Mouse (Mus musculus) E14TG2a.4 (cell line): ENCODE data around the gene Slc4a1.

Experiments used
- H3K27me3 ChIP-seq: 2 replicates; pipeline ENCODE4 v1.6.1; 2014; ENCODE audit warnings: low read length, control low read depth; ENCODE audit not compliant: insufficient read depth
- H3K36me3 ChIP-seq: 2 replicates; pipeline ENCODE4 v1.6.1; 2014; ENCODE audit warnings: low read length, control low read depth; ENCODE audit not compliant: insufficient read depth
- H3K4me1 ChIP-seq: replicated peaks from 2 replicates; pipeline ENCODE4 v1.6.1; 2014; ENCODE audit warnings: low read depth, low read length, control low read depth
- H3K4me3 ChIP-seq: replicated peaks from 2 replicates; pipeline ENCODE4 v1.5.1; 2014; ENCODE audit warnings: mild to moderate bottlenecking, low read length
- H3K9me3 ChIP-seq: 2 replicates; pipeline ENCODE4 v1.6.1; 2014; ENCODE audit warnings: low read length, control low read depth
- CTCF ChIP-seq: conservative IDR thresholded peaks from 2 replicates; pipeline ENCODE4 v1.5.1; 2014; ENCODE audit warnings: low read length
- NANOG ChIP-seq: IDR thresholded peaks from 2 replicates; pipeline ENCODE4 v1.6.1; 2014; ENCODE audit warnings: borderline replicate concordance, low read length, mixed read lengths
- POU5F1 ChIP-seq: IDR thresholded peaks from 2 replicates; pipeline ENCODE4 v1.6.1; 2014; ENCODE audit warnings: low read length, borderline replicate concordance

Gene Slc4a1

GRCm38 (mm10) chr11:102383365-102384136, 17.5 kb upstream of the Slc4a1 start:
- no peak for TF ChIP-seq POU5F1
- TF ChIP-seq CTCF = no peak
- TF ChIP-seq NANOG = no peak
- Histone ChIP-seq H3K4me1 (peaks cover 22% of the 10 kb centered on the region), H3K36me3 (0 out of 2 replicates have a peak, but pooled peaks cover 5% of the 10 kb centered on the region), H3K27me3 (no peaks in the 10 kb centered on the region), H3K9me3 (peaks cover 7% of the 10 kb centered on the region), H3K4me3 (no peak overlapping the region)

- 0 out of 2 replicates have a peak, but pooled peaks cover 5% of the 10 kb centered on the region for H3K36me3 ChIP-seq
- H3K27me3 ChIP-seq = no peaks in the 10 kb centered on the region
- TF ChIP-seq CTCF (no peak), NANOG (no peak), POU5F1 (no peak)
These were observed 16.8 kb upstream of the Slc4a1 start for GRCm38 (mm10) chr11:102382794-102383193.

GRCm38 (mm10) chr11:102381341-102382100, 15.5 kb upstream of the Slc4a1 start:
- Histone ChIP-seq H3K9me3 (peaks cover 8% of the 10 kb centered on the region), H3K4me1 (peaks cover 32% of the 10 kb centered on the region), H3K27me3 (no peaks in the 10 kb centered on the region), H3K36me3 (0 out of 2 replicates have a peak, but pooled peaks cover 5% of the 10 kb centered on the region), H3K4me3 (no peak overlapping the region)
- TF ChIP-seq POU5F1 = no peak
- TF ChIP-seq NANOG = no peak
- no peak for TF ChIP-seq CTCF

More at GRCm38 (mm10) chr11:102382794-102383193, 16.8 kb upstream of the Slc4a1 start:
- Histone ChIP-seq H3K4me1 (peaks cover 22% of the 10 kb centered on the region), H3K9me3 (peaks cover 8% of the 10 kb centered on the region), H3K4me3 (no peak overlapping the region)

GRCm38 (mm10) chr11:102380091-102380490, 14.1 kb upstream of the Slc4a1 start:
- no peaks in the 10 kb centered on the region for H3K27me3 ChIP-seq
- TF ChIP-seq POU5F1 = no peak
- H3K9me3 ChIP-seq = peaks cover 8% of the 10 kb centered on the region
- 0 out of 2 replicates have a peak, but pooled peaks cover 5% of the 10 kb centered on the region for H3K36me3 ChIP-seq
- H3K4me3 ChIP-seq = no peak overlapping the region
- peaks cover 42% of the 10 kb centered on the region for H3K4me1 ChIP-seq

- Histone ChIP-seq H3K4me3 (peak overlapping the region; percentile 71), H3K4me1 (peaks cover 63% of the 10 kb centered on the region), H3K27me3 (peaks cover 8% of the 10 kb centered on the region), H3K9me3 (peaks cover 8% of the 10 kb centered on the region), H3K36me3 (0 out of 2 replicates have a peak, but pooled peaks cover 5% of the 10 kb centered on the region)
- no peak for TF ChIP-seq NANOG
- TF ChIP-seq CTCF = peak; percentile 88
These were observed 11.2 kb upstream of the Slc4a1 start for GRCm38 (mm10) chr11:102377186-102377585.

- TF ChIP-seq POU5F1 (no peak), CTCF (no peak), NANOG (no peak)
- peaks cover 8% of the 10 kb centered on the region for H3K9me3 ChIP-seq
- peak overlapping the region; percentile 71 for H3K4me3 ChIP-seq
- H3K27me3 ChIP-seq = peaks cover 11% of the 10 kb centered on the region
- peaks cover 66% of the 10 kb centered on the region for H3K4me1 ChIP-seq
- H3K36me3 ChIP-seq = 0 out of 2 replicates have a peak, but pooled peaks cover under 1% of the 10 kb centered on the region
These were observed 10.3 kb upstream of the Slc4a1 start for GRCm38 (mm10) chr11:102376196-102376835.

- no peaks in the 10 kb centered on the region for H3K36me3 ChIP-seq
- H3K4me3 ChIP-seq = peak overlapping the region; percentile 71
- TF ChIP-seq POU5F1 (no peak), NANOG (no peak), CTCF (no peak)
- peaks cover 8% of the 10 kb centered on the region for H3K9me3 ChIP-seq
- H3K27me3 ChIP-seq = peaks cover 11% of the 10 kb centered on the region
- H3K4me1 ChIP-seq = peaks cover 64% of the 10 kb centered on the region
These were observed 9.5 kb upstream of the Slc4a1 start for GRCm38 (mm10) chr11:102375196-102376173.
